Mouse (Mus musculus): ENCODE results near the gene Tmem88. TPM values are rescaled to one million over a fixed set of nuclear protein-coding genes. Genes with fewer than 3 reads are reported as not detected.

Gene Tmem88
- polyA plus RNA-seq, 1 experiment from 2014 or later: 23.4 TPM

GRCm38 (mm10) chr11:69382478-69383105 is 15.4 kb downstream of the Tmem88 start:
- Histone ChIP-seq H3K27me3 (ENCODE audit: poor library complexity, severe bottlenecking) (no peaks in the 10 kb centered on the region), H3K4me3 (no peak overlapping the region), H3K9me3 (no peaks in the 10 kb centered on the region), H3K4me1 (no peaks in the 10 kb centered on the region), H3K27ac (no peak overlapping the region), H3K36me3 (replicated peaks) (peaks cover 16% of the 10 kb centered on the region)
- 70% methylated on average over 10 of the region's 10 CpGs for WGBS
- DNase-seq (ENCODE audit: extremely low spot score, low spot score): no peak

DNA sequence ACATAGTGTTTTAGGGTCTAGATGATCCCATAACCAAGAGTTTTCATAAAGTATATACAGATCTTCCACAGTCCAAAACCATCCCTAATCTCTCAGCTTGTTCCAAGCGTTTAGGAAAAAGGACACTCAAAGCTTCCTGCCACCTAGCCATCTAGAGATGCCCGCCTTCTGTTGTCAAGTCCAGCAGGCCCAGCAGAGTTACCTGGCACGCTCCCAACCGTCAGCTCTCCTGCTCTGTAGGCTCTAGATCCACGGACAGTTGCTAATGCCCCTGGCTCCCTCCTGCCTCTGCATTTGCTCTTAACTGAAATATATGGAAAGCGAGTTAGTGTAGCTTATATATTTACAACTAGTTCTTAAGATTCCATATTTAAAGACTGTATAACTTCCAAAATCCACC is 16.7 kb downstream of the Tmem88 start:
- Histone ChIP-seq H3K9me3 (no peaks in the 10 kb centered on the region), H3K27me3 (ENCODE audit: poor library complexity, severe bottlenecking) (no peaks in the 10 kb centered on the region), H3K4me3 (no peak overlapping the region), H3K36me3 (replicated peaks) (peaks cover 19% of the 10 kb centered on the region), H3K27ac (no peak overlapping the region), H3K4me1 (no peaks in the 10 kb centered on the region)
- WGBS: 85% methylated on average over 6 of the region's 6 CpGs
- no peak for DNase-seq (ENCODE audit: extremely low spot score, low spot score)

DNA sequence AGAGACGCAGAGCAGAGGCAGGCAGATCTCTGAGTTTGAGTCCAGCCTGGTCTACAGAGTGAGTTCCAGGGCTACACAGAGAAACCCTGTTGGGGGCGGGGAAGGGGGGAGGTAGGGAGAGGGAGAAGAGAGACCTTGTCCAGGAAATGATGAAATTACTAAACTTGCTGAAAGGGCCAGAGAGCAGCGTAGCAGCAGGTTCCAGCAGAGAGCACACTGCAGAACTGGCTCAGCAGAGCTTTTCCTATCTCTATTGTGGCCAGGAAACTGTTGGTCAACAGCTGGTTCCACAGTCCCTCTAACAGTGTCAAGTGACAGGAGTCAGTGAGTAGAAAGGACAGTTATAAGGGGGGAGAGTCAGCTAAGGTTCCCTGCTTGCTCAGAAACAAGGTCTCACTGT is 18.4 kb downstream of the Tmem88 start:
- peaks cover 28% of the 10 kb centered on the region for H3K36me3 ChIP-seq (replicated peaks)
- no peak overlapping the region for H3K27ac ChIP-seq
- no peaks in the 10 kb centered on the region for H3K27me3 ChIP-seq (ENCODE audit: poor library complexity, severe bottlenecking)
- 87% methylated on average over 3 of the region's 3 CpGs for WGBS
- no peak for DNase-seq (ENCODE audit: extremely low spot score, low spot score)
- no peaks in the 10 kb centered on the region for H3K4me1 ChIP-seq
- H3K4me3 ChIP-seq: no peak overlapping the region
- no peaks in the 10 kb centered on the region for H3K9me3 ChIP-seq

DNA sequence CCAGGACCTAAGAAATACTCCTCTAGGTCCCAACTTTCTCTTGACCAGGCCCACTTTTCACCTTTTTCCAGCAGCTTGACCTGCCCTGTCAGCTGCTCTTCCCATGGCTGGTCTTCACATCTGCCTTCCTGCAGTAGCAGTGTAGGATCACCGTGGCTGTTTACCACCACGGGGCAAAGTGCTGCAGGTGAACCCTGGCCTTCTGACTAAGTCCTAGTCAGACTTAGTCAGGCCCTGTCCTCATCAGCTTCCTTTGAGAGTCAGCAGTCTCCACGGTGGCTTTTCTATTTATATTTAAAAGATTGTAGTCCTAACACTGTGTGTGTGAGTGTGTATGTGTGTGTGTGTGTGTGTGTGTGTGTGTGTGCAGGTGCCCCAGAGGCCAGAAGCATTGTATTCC is 20.3 kb downstream of the Tmem88 start:
- DNase-seq (ENCODE audit: extremely low spot score, low spot score): no peak
- H3K4me1 ChIP-seq: no peaks in the 10 kb centered on the region; the same call in 1 of the 2 replicates
- WGBS: 82% methylated on average over 3 of the region's 3 CpGs
- peaks cover 42% of the 10 kb centered on the region for H3K36me3 ChIP-seq (replicated peaks)
- H3K27ac ChIP-seq: no peak overlapping the region
- H3K9me3 ChIP-seq: no peaks in the 10 kb centered on the region
- H3K27me3 ChIP-seq (ENCODE audit: poor library complexity, severe bottlenecking): no peaks in the 10 kb centered on the region
- no peak overlapping the region for H3K4me3 ChIP-seq

- no peaks in the 10 kb centered on the region for H3K9me3 ChIP-seq
- no peak overlapping the region for H3K27ac ChIP-seq
- no peak for DNase-seq (ENCODE audit: extremely low spot score, low spot score)
- H3K4me1 ChIP-seq: peaks cover 21% of the 10 kb centered on the region
- H3K4me3 ChIP-seq: no peak overlapping the region
- H3K36me3 ChIP-seq (replicated peaks): peaks cover 48% of the 10 kb centered on the region
- 88% methylated on average over 4 of the region's 4 CpGs for WGBS
- no peaks in the 10 kb centered on the region for H3K27me3 ChIP-seq (ENCODE audit: poor library complexity, severe bottlenecking)
Observed at GRCm38 (mm10) chr11:69375646-69376045, 22.4 kb downstream of the Tmem88 start.

DNA sequence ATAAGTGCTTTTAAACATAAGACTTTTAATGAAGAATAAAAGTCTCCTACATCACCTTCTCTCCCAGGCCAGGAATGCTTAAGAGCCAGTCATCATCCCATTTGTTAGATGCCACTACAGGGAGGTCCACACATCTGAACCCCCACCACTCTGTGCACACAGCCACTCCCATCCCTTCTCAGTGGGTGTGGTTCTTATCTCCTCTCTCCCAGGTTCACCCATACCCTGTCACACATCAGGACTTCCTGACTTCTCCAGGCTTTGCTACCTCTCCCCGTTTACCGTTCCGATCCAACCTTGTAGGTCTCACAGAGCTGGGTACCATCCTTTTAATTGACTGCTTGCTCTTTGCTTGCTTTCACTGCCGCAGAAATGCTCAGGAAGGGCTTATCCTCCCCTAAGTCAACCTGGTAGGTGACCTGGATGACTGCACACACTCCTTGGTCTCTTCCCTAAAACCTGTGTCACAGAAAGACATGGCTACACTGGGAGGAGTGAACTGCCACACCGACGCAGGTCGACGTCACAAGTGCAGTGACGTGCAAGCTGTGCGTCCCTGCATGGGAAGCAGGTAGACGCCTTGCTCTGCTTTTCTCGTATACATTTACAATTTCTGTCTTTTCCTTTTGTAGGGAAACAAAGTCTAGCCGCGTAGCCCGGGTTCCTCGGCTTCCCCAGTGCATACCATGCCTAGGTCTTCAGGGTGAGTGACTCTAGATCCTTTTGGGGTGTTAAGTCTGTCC is 24.6 kb downstream of the Tmem88 start:
- WGBS: 93% methylated on average over 16 of the region's 16 CpGs
- Histone ChIP-seq H3K36me3 (replicated peaks) (peaks cover 43% of the 10 kb centered on the region), H3K4me1 (peaks cover 38% of the 10 kb centered on the region), H3K27ac (0 out of 2 replicates have a peak overlapping the region, but pooled peaks have one; percentile 40), H3K9me3 (no peaks in the 10 kb centered on the region), H3K4me3 (peak overlapping the region; percentile 3; the same call in 1 of the 2 replicates), H3K27me3 (ENCODE audit: poor library complexity, severe bottlenecking) (no peaks in the 10 kb centered on the region)
- DNase-seq (ENCODE audit: extremely low spot score, low spot score): no peak

- Histone ChIP-seq H3K9me3 (no peaks in the 10 kb centered on the region), H3K36me3 (replicated peaks) (peaks cover 38% of the 10 kb centered on the region), H3K27ac (no peak overlapping the region), H3K4me3 (no peak overlapping the region), H3K27me3 (ENCODE audit: poor library complexity, severe bottlenecking) (no peaks in the 10 kb centered on the region), H3K4me1 (peaks cover 45% of the 10 kb centered on the region)
- no peak for DNase-seq (ENCODE audit: extremely low spot score, low spot score)
- 65% methylated on average over 3 of the region's 3 CpGs for WGBS
Observed at GRCm38 (mm10) chr11:69372780-69373170, 25.3 kb downstream of the Tmem88 start.

- Histone ChIP-seq H3K9me3 (no peaks in the 10 kb centered on the region), H3K27me3 (ENCODE audit: poor library complexity, severe bottlenecking) (no peaks in the 10 kb centered on the region), H3K4me1 (peaks cover 50% of the 10 kb centered on the region), H3K27ac (peak overlapping the region; percentile 83), H3K36me3 (replicated peaks) (peaks cover 33% of the 10 kb centered on the region), H3K4me3 (peak overlapping the region; percentile 97)
- no peak for DNase-seq (ENCODE audit: extremely low spot score, low spot score)
- WGBS: 68% methylated on average over 12 of the region's 12 CpGs
Observed at GRCm38 (mm10) chr11:69372056-69372779, 25.8 kb downstream of the Tmem88 start.

GRCm38 (mm10) chr11:69371601-69372000 is 26.4 kb downstream of the Tmem88 start:
- peaks cover 56% of the 10 kb centered on the region for H3K4me1 ChIP-seq
- peak overlapping the region; percentile 83 for H3K27ac ChIP-seq
- no peak for DNase-seq (ENCODE audit: extremely low spot score, low spot score)
- peak overlapping the region; percentile 97 for H3K4me3 ChIP-seq
- H3K27me3 ChIP-seq (ENCODE audit: poor library complexity, severe bottlenecking): no peaks in the 10 kb centered on the region
- no peaks in the 10 kb centered on the region for H3K9me3 ChIP-seq
- WGBS: 42% methylated on average over 12 of the region's 12 CpGs
- H3K36me3 ChIP-seq (replicated peaks): peaks cover 33% of the 10 kb centered on the region

DNA sequence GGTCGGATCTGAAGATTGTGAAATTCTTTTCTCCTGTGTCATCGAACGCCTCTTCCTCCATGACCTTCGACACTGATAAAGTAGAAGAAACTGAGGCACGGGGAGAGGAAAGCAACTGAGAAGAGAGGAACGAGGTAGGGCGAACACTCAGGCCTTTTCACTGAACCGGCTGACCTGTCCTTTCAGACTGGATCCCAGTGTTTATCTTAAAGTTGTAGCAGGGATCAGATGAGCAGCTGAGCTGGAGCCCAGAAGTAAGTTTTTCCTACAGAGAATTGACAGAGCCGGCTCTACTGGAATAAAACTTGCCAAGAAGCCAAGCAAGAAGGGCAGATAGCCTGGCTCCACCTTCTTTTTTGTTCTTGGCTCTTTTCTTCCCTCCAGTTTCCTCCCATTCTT is 27.2 kb downstream of the Tmem88 start:
- peak overlapping the region; percentile 83 for H3K27ac ChIP-seq
- H3K27me3 ChIP-seq (ENCODE audit: poor library complexity, severe bottlenecking): no peaks in the 10 kb centered on the region
- H3K4me1 ChIP-seq: peaks cover 64% of the 10 kb centered on the region
- H3K4me3 ChIP-seq: peak overlapping the region; percentile 97
- peaks cover 33% of the 10 kb centered on the region for H3K36me3 ChIP-seq (replicated peaks)
- DNase-seq (ENCODE audit: extremely low spot score, low spot score): no peak
- no peaks in the 10 kb centered on the region for H3K9me3 ChIP-seq
- 16% methylated on average over 9 of the region's 9 CpGs for whole genome bisulfite sequencing

DNA sequence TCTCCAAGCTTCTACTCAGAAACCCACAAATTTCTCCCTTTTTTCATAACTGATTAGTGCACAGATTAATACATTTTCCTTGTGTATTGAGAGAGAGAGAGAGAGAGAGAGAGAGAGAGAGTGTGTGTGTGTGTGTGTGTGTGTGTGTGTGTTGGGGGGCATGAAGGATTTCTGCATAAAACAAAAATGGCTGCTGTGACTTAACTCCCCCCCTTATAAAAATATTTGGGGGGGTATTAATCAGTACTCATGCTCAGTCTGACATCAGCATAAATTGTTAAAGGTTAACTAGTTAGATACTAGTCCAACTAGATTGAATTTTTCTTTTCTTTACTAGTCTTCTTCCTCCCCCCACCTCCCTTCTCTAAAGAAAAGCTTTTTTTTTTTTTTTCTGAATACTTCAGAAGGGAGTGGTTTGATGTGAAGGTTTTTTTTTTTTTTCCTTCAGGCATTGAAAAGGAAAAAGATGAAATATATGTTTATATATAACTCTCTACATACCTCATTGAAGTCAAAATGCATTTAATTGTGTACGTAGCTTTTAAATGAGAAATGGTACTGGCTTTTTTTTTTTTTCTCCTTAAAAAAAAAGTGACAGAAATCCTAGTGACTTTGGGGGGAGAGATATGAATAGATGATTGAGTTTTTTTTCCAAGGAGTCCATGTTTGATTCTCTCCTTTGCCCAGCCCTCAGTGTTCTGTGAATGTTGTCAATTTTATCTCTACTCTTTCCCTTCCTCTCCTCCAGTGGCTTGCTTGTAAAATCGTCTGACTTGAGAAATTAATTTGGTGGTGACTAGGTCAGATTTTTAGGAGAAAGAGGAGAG is 27.8 kb downstream of the Tmem88 start:
- WGBS: 41% methylated on average over 2 of the region's 2 CpGs
- Histone ChIP-seq H3K4me1 (peaks cover 70% of the 10 kb centered on the region), H3K36me3 (replicated peaks) (peaks cover 28% of the 10 kb centered on the region)

GRCm38 (mm10) chr11:69369215-69369989 is 28.6 kb downstream of the Tmem88 start, which contains the start of gene Chd3:
Gene Chd3, minus strand, starts transcription at chr11:69369406.
- DNase-seq (ENCODE audit: extremely low spot score, low spot score): peak; percentile 50
- no peaks in the 10 kb centered on the region for H3K27me3 ChIP-seq (ENCODE audit: poor library complexity, severe bottlenecking)
- H3K9me3 ChIP-seq: no peaks in the 10 kb centered on the region
- peaks cover 24% of the 10 kb centered on the region for H3K36me3 ChIP-seq (replicated peaks)
- peaks cover 78% of the 10 kb centered on the region for H3K4me1 ChIP-seq
- 6% methylated on average over 14 of the region's 34 CpGs for WGBS
- peak within 1 kb of the TSS; percentile 97 for H3K4me3 ChIP-seq
- H3K27ac ChIP-seq: peak within 1 kb of the TSS; percentile 100

More for the DNA sequence above, 27.8 kb downstream of the Tmem88 start:
- DNase-seq (ENCODE audit: extremely low spot score, low spot score): no peak
- Histone ChIP-seq H3K27ac (peak overlapping the region; percentile 100), H3K27me3 (ENCODE audit: poor library complexity, severe bottlenecking) (no peaks in the 10 kb centered on the region), H3K9me3 (no peaks in the 10 kb centered on the region), H3K4me3 (peak overlapping the region; percentile 97)
